Mouse (Mus musculus) gonadal fat pad, adult 2 months (tissue): ENCODE data around the gene Gm5148. TPM values are rescaled to one million over a fixed set of nuclear protein-coding genes. Genes with fewer than 3 reads are reported as not detected.

Experiments used
- DNase-seq: peaks from one replicate; pipeline ENCODE4 v3.0.0-alpha.2; 2012; ENCODE audit warnings: low read depth
- polyA plus RNA-seq: library from polyadenylated mRNA; depleted of rRNA; stranded (reverse); fragments of >200 nt; gene quantifications from 2 replicates; pipeline ENCODE4 v1.2.3, GENCODE M21; 2012; rRNA removed

Gm5148 gene
- polyA plus RNA-seq: 16.5 and 17.2 TPM in 2 replicates

DNA sequence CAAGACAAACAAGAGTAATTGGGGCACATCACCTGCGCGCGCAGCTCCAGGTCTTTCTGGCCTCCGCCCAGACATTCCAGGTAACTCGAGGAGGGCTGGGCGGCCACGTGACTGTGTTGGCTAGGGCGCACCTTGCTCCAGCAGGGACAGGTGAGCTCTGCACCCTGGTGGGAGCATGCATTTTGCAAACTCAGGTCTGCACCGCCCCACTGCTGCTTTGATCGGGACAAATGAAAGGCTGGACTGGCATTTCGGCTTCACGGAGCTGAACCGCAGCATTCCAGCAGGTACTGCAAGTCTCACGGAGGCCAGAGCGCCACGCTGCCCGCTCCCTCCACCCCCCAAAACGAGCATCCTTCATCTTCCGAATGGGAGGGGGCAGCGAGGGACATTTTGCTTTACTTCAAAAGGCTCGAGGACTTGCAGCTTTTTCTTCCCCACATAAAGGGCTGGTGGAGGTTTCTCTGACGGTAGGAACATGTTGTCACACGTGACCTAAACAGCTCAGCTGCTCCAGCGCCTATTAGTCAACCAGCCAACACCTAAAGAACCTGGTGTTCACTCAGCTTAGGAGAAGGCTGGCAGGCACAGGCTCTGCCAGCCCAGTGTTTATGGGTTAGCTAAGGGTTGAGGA is at the start of gene Gm5148:
TSS of gene Gm5148 (minus strand) at position 320 of the 634 bp plus-strand sequence.
- DNase-seq: no peak

DNA sequence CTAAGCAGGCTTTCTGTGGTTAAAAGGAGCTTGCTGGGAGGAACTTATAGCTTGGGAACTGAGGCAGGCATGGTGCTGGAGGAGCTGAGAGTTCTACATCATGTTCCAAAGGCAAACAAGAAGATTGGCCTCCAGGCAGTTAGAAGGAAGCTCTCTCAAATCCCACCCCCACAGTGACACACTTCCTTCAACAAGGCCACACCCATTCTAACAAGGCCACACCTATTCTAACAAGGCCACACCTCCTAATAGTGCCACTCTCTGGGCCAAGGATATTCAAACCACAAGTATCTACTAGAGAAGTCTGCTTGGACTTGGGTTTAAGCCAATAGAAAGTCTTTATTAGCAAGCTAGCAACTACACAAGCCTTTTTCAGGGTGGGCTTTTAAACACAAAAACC is 46.7 kb upstream of the Gm5148 start:
- no peak for DNase-seq

DNA sequence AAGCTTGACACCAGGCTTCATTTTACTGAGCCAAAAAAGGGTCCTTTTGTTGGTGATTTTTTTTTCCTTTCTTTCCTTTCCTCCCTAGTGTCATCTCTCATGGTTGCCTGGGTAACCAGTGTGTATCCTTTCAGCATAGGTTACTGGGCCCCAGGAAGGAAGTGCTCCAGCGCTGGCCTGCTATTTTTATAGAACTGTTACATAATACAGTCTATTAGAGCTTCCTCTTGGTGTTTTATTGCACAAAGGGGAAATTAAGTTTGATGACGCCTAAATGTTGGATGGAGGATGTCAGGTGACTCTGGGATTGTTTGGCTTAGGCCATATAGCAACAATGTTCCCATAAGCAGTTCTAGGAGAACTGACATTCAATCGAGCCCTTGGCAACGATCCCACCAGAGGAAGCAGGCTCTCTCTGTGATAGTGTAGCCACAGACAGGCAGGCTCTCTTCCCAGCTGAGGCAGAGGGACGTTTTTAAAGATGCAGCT is 45.0 kb upstream of the Gm5148 start:
- no peak for DNase-seq

DNA sequence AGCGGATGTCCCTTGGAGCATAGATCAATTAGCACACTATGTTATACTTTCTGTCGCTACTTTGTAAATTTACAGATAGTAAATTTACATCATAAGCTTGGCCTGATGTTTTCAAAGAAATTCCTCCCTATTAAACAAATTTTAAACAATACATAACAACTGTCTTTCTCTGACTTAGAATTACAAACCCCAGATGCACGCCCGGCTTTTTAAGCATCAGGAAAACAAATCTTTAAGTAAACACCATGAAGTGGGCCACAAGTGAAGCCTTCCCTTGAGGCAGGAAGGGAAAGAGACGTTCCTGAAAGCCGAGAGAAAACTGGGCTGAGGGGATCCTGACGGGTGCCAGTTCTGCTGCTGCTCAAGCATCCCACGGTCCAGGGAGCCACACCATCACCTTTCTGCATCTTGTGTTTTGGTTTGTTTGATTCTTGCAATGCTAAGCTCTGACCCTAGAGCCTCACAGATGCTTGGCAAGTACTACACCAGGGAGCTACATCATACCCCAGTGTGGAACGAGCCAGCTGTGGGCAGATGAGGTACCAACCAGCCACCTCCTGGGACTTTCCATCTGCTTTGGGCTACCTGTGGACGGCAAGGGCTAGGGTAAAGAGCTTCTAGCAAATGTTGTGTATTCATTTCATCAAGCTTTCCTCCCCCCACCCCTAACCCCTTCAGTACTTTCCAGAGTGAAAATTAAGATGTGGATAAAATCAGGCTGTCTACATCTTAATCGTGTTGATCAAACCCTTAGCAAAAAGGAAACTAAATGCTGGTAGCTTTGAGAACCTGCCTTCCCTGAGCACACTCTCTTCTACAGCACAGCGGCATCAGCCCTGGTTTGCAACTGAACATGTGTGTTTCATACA is 43.1 kb upstream of the Gm5148 start:
- no peak for DNase-seq

DNA sequence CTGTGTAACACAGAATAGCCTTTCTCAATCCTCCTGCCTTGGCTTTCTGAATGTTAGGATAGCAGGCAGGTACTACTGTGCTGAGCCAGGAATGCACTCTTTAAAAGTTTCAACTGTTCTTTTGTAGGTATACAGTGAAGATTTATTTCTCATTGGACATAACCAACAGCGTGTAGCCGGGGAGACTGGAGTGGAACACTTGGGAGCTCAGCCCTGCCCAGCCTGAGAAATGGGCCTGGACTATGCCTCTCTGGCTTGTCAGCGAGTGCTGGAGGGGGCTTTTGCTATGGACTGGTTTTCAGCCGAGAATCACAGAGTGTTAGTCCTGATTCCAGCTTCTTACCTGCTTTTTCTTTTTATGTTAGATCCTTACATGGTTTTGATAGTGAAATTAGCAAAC is 42.3 kb upstream of the Gm5148 start:
- no peak for DNase-seq

DNA sequence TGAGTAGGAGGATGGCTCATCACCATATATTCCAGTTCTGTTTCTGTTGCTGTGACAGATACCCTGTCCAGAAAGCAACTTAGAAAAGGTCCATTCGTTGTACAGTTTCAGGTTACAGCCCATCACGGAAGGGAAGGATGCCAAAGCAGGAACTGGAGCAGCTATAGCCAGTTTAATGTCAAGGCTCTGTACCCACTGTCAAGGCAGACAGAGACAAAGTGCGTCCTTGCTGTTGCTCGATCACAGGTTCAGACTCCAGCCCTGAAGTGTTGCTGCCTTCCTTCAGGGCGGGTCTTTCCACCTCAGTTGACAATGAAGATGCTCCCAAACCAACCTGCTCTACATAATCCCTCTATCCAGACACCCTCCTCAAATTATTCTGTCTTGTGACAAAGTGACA is 41.7 kb upstream of the Gm5148 start:
- no peak for DNase-seq

DNA sequence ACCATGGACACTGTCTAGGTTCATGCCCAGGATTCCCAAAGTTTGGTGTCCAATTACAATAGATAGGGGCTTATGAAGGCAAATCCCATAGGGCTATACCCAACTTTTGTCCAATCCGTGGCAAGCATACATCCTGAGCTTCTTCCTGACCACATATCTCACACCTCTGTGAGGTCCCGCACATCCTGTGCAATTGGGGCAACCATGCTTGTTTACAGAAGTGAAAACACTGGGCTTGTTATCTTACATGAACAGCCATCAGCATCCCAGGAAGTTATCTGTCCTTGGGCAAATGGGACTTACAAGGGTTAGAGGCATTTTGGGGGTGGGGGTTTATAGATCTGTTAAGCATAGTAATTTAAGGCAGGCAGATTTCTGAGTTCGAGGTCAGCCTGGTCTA is 41.0 kb upstream of the Gm5148 start:
- no peak for DNase-seq

DNA sequence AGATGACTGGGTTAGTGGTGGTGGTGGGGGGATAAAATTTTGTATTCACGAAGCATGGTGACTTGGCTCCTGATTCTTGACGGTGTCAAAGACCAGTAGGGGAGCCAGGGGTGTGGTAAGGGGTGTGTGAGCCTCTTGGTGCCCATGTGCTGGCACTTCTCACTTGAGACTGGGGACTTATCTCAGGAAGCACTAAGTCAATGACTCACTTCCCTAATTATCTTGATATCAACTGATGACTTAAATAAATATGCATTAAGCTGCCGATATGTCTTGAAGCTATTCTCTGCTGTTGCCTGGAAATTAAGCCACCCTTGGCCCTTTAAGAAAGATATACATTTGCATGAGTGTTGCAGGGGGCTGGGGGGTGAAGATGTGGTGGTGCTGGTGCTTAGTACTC is 38.0 kb upstream of the Gm5148 start:
- DNase-seq: no peak

DNA sequence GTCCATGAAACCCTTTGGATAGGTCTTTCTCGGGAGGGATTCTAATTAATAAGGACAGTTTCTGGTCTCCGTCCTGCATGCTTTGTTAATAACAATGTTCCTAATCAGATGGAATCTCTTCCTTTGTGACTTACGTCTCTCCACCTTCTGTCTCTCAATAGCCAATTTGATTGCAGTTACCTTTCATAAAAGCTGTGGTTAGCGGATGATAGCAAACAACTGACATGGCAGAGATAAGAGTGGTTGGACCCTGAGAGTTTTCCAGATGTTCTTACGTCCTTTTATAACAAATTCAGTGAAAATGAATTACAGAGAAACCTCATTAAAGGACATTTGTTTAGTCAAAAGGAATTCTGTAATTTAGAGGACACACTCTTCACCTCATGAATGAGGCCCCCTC is 37.5 kb upstream of the Gm5148 start:
- DNase-seq: no peak

DNA sequence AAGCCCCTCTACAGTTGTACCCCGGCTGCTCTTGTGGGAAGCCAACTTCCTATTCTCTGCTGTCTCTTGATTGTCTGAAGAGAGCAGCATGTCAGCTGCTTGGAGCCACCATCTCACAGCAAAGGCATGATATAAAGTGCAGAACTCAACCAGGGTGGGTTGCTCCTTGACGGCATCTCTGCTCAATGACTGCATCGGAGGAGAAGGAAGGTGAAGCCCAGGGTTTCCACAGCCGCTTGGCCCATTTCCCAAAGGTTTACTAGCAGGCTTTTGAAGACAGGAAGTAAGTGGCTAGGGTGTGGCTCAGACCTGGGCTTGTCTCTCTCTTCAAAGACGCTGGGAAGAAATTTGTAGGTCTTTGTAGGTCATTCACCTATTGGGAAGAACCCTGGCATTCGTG is 36.6 kb upstream of the Gm5148 start:
- DNase-seq: no peak

DNA sequence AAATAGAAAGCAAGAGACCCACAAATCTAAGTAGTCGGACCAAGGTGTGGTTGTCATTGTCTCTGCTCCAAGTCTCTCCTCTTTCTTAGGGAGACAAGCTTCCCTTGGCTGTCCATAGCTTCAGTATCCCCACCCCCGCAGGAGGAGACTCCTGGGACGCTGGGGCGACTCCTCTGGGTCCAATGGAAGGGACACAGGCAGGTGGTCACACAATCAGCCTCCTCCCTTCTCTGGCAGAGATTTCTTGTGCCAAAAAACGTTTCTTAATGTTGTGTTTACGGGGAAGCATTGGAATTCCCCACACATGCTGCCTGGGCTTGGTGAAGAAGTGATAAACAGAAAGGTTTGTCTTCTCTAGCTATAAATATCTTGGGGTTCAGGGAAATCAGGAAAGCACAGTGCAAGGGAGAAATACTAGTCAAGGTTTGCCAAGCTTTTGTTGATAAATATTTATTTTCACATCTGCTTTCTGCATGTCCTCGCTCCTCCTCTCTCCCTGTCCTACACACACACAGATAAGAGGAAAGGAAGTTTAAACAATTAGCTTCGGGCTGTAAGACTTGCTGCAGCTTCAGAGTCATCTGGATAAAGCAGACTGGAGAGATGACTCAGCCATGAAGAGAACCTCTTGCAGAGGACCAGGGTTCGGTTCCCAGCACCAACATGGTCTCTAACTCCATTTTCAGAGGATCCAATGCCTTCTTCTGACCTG is 34.5 kb upstream of the Gm5148 start:
- DNase-seq: no peak

DNA sequence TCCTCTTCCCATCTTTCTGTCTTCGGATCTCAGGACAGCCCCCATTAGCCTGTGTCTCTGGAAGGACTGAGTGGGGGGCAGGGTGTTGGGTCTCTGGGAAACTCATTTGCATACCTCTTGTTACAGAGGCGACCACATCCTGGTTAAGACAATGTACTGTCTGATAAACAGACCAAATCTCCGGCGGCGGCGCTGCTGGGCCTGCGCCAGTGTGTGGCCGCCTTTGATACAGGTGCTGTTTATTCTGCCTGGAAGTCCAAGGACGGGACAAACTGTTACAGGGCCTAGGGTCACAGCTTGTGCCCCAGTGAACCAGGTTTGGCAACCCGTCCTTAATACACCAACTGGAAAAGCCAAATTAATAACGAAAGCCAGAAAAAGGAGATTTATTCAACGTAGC is 33.8 kb upstream of the Gm5148 start:
- no peak for DNase-seq

DNA sequence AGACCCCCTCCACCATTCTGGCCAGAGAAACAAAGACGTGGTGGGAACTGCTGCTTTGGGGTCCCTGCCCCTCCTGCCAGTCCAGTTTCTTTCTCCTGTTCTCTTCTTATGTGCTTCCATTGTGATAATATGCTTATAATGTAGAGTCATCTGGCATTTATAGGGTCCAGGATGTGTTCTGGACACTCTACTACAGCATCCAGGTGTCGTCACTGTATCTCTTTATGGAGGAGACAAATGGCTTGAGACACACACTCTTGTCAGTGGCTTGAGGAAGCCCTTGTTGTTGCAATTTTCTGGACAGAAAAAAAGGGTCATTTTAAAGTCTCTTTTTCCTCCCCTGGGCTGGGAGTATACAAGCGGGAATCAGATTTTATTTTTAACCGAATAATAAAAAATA is 33.3 kb upstream of the Gm5148 start:
- DNase-seq: no peak

DNA sequence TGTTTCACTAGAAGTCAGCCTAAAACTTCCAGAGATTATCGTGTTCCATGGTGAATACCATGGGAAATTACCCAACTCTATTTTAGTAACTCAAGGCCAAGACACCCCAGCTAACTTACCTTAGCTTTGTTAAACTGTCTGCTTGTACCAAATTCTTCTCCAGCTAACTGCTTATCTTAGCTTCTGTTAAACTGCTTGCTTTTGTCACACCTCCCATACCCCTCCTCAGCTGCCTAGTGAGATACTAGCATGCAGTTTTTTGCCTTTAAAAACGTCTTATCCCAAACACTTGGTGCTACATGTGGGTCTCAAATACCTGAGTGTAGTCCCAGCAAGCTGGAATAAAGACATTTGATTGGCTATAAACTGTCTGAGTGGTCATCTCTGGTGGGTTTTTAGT is 31.7 kb upstream of the Gm5148 start:
- no peak for DNase-seq

DNA sequence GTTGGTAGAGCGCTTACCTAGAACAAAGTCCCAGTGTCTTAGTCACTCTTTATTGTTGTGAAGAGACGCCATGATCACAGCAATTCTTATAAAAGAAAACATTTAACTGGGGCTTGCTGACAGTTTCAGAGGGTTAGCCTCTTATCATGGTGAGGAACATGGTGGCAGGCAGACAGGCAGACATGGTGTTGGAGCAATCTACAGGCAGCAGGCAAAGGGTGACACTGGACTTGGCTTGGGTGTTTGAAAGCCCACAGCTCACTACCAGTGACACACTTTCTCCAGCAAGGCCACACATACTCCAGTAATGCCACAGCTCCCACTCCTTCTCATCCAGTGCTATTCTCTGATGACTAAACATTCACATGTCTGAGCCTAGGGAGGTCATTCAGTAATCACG is 30.3 kb upstream of the Gm5148 start:
- no peak for DNase-seq

DNA sequence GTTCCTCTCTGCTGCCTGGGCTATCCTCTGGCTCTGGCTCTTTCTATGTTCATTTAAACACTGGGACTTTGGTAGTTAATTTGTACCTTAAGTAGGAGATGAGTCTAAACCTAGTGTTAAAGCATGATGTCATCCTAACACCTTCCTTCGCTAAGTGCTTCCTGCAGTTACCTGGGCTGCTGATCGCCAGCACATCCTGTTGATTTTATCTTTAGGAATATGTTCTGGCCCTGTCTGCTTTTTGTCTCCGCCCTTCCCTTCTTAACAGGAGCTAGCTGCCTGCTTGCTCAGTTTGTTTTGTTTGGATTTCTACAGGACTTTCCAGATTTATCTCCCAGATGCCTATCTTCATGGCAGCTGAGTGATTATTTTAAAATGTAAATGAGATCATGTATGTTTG is 28.9 kb upstream of the Gm5148 start:
- peak; percentile 41 for DNase-seq

DNA sequence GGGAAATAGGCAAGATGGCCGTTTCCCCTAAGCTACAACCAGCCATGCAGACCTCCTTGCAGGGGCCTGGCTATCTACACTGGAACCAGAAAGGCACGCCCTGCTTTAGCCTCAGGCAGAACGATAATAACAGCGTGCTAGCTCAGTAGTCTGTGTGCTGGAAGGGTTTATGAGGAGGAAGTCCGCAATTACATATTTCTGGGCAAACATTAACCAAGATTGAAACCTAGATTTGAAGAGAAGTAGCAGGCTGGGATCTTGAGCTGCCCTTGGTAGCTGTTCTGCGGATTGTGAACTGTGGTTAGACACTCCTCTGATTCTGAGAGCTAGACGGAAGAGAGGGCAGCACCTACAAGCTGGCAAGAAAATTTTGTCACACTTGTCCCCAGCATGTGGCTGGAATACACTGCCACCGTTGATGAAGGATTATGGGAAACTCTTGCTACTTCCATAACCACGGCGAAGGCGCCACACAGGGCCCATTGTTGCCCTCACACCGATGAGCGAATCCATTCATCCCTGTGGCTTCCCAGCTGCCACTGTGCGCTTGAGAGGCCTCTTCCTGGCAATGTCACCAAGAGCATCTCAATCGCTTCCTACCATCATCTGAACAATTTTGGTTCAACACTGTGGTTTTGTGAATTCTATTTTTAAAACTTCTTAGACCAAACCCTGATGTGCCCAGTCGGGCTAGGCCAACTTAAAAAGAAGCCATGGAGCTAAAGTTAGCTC is 23.9 kb upstream of the Gm5148 start:
- DNase-seq: no peak

DNA sequence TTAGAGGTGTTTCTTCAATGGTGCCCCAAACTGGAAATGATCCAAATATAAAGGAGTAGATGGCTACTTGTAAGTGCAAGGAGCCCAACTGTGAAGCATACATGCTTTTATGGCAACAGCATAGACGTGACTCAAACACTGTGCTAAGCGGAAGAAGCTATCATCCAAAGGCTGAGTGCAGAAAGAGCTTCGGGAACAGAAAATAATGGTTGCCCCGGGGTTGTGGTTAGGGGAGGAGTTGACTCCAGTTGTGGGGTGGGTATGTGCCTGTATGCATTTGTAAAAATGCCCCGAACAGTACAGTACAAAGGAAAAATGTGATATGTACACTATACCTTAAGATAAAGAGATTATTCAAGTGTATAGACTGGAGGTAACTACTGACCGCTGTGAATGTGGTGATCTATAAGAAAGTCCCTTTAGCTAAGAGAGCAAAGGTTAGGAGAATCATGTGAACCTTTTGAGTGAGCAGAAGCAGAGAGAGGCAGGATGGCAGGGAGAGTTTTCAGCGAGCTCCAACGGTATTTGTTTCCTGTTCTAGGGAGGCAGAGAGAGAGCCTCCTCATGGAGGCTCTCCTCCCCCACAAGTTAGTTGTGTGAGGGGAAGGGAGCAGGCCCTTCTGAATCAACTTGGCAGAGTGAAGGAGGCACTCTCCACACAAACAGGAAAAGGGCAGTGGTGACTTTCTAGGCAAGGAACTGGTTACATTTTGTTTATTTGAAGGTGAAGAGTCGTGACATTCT is 23.1 kb upstream of the Gm5148 start:
- DNase-seq: no peak

DNA sequence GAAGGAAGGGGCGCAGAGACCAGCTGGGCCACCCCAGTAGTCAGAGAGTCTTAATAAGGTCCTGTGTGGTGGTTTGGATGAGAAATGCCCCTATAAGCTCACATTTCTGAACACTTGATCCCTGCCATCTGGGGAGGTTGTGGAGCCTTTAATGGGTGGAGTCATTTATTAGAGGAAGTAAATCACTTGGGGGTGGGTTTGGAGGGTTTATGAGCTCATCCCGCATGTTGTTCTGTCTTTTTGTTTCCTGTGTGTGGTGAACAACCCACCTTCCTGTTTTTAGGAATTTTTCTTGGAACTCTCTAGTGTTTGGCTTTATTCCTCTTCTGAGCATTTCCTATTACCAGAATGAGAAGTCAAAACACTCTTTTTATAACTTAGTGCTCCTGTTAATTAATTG is 19.8 kb upstream of the Gm5148 start:
- DNase-seq: no peak

DNA sequence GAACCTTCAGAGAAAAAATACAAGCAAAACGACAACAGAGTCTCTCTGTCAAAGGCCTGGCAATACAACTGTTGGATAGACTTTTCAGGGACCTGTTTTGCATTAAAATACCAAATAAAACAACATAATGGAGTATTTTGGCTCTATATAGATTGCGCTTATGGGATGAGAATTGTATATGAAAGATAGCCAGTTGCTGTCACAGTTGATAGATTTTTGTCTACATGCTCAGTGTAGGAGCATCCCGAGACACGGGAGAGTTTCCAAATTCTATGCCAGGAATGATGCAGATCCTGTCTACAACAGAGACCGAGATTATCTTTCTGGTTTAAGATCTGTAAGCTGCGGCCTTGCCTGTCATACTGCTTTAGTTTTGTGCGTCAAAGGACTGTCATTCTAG is 15.7 kb upstream of the Gm5148 start:
- no peak for DNase-seq
